Mouse (Mus musculus) mouse embryonic stem cell (cell line): Measurements from ENCODE around the gene Atp11a.

Experiments
- in situ Hi-C, 2 experiments: fragments of 300-500 bp; cut with MboI; formaldehyde crosslinking; loops; 1 replicate in 1 of 2; 3 replicates in 1 of 2; pipeline ENCODE4 v1.14.3; 2019 to 2020; ENCODE audit warnings: low sequenced_read_pairs in 2 of 2, low pct_unique_long_range_greater_than_20kb in 1 of 2, mixed read lengths in 1 of 2; ENCODE audit not compliant: unreplicated experiment in 1 of 2

Atp11a gene

DNA sequence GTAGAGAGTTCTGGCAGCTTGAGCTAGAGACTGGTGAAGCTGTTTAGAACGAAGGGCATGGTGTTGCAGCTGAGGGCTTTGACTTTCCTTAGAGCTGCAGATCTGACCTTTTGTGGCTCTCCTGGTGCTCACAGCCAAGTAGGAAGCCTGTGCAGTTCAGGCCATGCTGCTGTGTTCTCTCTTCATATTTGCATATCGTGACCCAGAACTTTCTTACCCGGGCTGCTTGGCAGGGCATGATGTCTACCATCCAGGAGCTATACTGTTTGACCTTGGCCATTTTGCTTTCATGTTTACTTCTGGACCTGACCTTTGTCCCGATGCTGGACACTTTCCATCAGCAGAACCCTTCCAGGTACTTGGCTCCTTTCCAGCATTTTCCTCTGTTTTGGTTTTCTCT, 161.0 kb downstream of the Atp11a start:
- in situ Hi-C loops: no loop called here
